Mouse (Mus musculus) heart, postnatal 0 days (tissue): ENCODE data around the gene C2cd2l. TPM values are rescaled to one million over a fixed set of nuclear protein-coding genes. Genes with fewer than 3 reads are reported as not detected.
"Not testable (repeated sequence)": the region's sequence is repeated elsewhere in the genome, so short reads cannot be mapped to it uniquely, and the experiment has no call there.

ENCODE experiments used
- ATAC-seq: fragments of 200-750 bp; cut with Nextera tagmentation; 2 replicates; pipeline ENCODE4 v1.8.0; 2017; ENCODE audit warnings: low read depth, moderate number of reproducible peaks, moderate library complexity; ENCODE audit not compliant: insufficient read depth
- DNase-seq: peaks from one replicate; pipeline ENCODE4 v3.0.0-alpha.2; 2016; ENCODE audit warnings: low spot score
- H3K27ac ChIP-seq: fragments of 300-500 bp; sonication (generic); 2 replicates; pipeline ENCODE4 v1.5.1; 2014; ENCODE audit warnings: low read depth, mild to moderate bottlenecking
- H3K27me3 ChIP-seq: fragments of 300-500 bp; sonication (generic); 2 replicates; pipeline ENCODE4 v1.6.1; 2014; ENCODE audit warnings: low read length, mixed read lengths; ENCODE audit not compliant: control insufficient read depth, insufficient read depth
- H3K36me3 ChIP-seq: fragments of 300-500 bp; sonication (generic); replicated peaks from 2 replicates; pipeline ENCODE4 v1.6.1; 2014; ENCODE audit warnings: low read length, mixed read lengths; ENCODE audit not compliant: control insufficient read depth, insufficient read depth
- H3K4me1 ChIP-seq: fragments of 300-500 bp; sonication (generic); 2 replicates; pipeline ENCODE4 v1.6.1; 2014; ENCODE audit warnings: antibody characterized with exemption; ENCODE audit not compliant: control insufficient read depth, insufficient read depth
- H3K4me2 ChIP-seq: fragments of 300-500 bp; sonication (generic); 2 replicates; pipeline ENCODE4 v1.6.1; 2014; ENCODE audit warnings: low read depth, mild to moderate bottlenecking, low read length, moderate library complexity
- H3K4me3 ChIP-seq: fragments of 300-500 bp; sonication (generic); 2 replicates; pipeline ENCODE4 v1.5.1; 2014; ENCODE audit warnings: low read depth, low read length
- H3K9ac ChIP-seq: fragments of 300-500 bp; sonication (generic); replicated peaks from 2 replicates; pipeline ENCODE4 v1.6.1; 2014; ENCODE audit warnings: low read depth, low read length, mixed read lengths
- H3K9me3 ChIP-seq: fragments of 300-500 bp; sonication (generic); replicated peaks from 2 replicates; pipeline ENCODE4 v1.6.1; 2016; ENCODE audit warnings: low read length; ENCODE audit not compliant: control insufficient read depth
- CTCF ChIP-seq: IDR thresholded peaks from 2 replicates; pipeline ENCODE4 v1.5.1; 2016; ENCODE audit warnings: antibody characterized with exemption, control low read depth, low read depth
- EP300 ChIP-seq: IDR thresholded peaks from 2 replicates; pipeline ENCODE4 v1.6.1; 2016; ENCODE audit warnings: antibody characterized with exemption, low read depth
- WGBS: fragments of 180-500 bp; shearing (Covaris S2); extraction: QIAGEN DNeasy Blood & Tissue Kit; methylation state at CpG from one replicate; pipeline ENCODE4 v1.1.7; 2014; 5-methylcytosine and 5-hydroxymethylcytosine counted together
- polyA plus RNA-seq: library from polyadenylated mRNA; unstranded; fragments of >200 nt; fragmentation: Nextera tagmentation; extraction: Ambion mirVana; gene quantifications from 2 replicates; pipeline ENCODE4 v1.2.1, GENCODE M21; 2015
- total RNA-seq: library from RNA; depleted of rRNA; stranded (reverse); fragments of >200 nt; gene quantifications from 2 replicates; pipeline ENCODE4 v1.2.3, GENCODE M21; 2014; ENCODE audit warnings: low replicate concordance; rRNA removed

C2cd2l gene
- 14.5 and 16.8 TPM in 2 replicates for total RNA-seq
- polyA plus RNA-seq, result 4.7 and 5.0 TPM in 2 replicates

DNA sequence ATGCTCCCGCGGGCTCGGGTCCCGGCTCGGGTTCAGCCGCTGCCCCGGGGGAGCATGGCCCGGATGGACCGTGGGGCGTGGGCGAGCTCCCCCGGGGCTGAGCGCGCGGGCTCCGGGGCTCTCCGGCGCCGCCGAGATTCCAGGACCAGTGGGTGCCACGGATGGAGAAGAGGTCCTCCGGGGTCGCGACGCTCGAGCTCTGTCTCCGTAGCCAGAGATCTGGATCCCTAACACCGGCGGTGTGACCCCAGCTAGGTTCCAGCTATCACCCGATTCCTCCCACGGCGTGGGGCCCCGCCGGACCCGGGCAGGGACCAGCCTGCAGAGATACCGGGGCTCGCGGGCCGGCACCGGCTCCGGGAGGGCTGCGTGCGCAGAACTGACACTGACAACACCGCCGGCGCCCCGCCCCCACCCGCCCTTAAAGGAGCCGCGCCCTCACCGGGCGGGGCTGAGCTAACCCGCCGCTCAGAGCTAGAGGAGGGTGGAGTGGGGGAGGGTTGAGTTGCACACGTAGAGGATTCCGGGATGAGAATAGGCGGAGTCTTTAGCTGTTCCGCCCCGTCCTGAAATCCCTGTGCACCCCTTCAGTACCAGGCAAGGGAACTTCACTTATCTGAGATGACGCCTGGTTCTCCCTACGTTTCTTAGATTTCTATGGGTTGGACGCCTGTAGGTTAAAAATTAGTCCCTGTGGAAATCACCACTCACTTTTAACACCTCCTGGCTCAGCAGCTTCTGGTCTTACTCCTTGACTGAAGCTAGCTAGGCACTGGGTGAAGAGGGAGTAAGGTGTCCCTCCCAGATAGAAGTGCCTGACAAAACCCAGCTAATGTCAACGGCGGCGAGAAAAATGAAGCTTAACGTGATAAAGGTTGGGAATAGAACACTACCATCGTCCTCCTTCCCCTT lies at the start of gene C2cd2l:
C2cd2l (minus strand) TSS at position 399 of the 912 bp plus-strand sequence.
- TF ChIP-seq CTCF (no peak), EP300 (peak; percentile 86; the same call in 1 of the 2 replicates)
- Histone ChIP-seq H3K4me1 (peaks cover 20% of the 10 kb centered on the region), H3K4me3 (peak within 1 kb of the TSS; percentile 96), H3K36me3 (peaks cover 18% of the 10 kb centered on the region), H3K9ac (peak within 1 kb of the TSS; percentile 88), H3K27ac (peak within 1 kb of the TSS; percentile 77), H3K27me3 (no peaks in the 10 kb centered on the region), H3K4me2 (peak within 1 kb of the TSS; percentile 89), H3K9me3 (no peaks in the 10 kb centered on the region)
- DNase-seq (peak; percentile 99), ATAC-seq (peak; percentile 99)
- whole genome bisulfite sequencing, result under 1% methylated on average over 67 of the region's 67 CpGs

DNA sequence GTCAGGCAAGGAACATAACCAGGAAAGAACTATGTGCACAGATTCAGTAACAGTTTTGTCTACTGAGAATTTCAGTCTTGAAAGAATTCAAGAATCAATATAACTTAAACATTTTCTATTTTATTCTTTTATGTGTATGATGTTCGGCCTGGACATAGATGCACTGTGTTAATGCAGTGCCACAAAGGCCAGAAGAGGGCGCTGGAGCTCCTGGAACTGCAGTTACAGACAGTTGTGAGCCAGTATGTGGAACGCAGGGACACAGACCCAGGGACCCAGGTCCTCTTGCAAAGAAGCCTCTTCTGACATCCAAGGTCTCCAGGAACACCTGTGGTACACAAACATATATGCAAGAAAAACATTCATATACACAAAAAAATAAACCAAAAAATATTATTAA lies 44.4 kb upstream of the C2cd2l start:
- Histone ChIP-seq H3K9ac (no peak overlapping the region), H3K27me3 (no peaks in the 10 kb centered on the region), H3K36me3 (0 out of 2 replicates have a peak, but pooled peaks cover 1% of the 10 kb centered on the region), H3K4me2 (no peak overlapping the region), H3K4me1 (no peaks in the 10 kb centered on the region), H3K9me3 (no peaks in the 10 kb centered on the region), H3K4me3 (no peak overlapping the region), H3K27ac (no peak overlapping the region)
- 58% methylated on average over 3 of the region's 3 CpGs for WGBS
- TF ChIP-seq CTCF, result peak; percentile 9; the same call in 1 of the 2 replicates
- TF ChIP-seq EP300, result no peak
- DNase-seq (no peak), ATAC-seq (no peak)

DNA sequence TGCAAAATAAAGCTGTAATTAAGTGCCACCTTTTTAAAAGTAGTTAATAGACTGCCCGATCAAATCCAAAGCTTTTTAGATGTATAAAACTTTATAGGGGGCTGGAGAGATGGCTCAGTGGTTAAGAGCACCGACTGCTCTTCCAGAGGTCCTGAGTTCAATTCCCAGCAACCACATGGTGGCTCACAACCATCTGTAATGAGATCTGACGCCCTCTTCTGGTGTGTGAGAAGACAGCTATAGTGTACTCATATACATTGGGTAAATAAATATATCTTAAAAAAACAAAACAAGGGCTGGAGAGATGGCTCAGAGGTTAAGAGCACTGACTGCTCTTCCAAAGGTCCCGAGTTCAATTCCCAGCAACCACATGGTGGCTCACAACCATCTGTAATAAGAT lies 41.8 kb upstream of the C2cd2l start:
- WGBS, result 45% methylated on average over 4 of the region's 4 CpGs
- peak overlapping the region; percentile 85 for H3K4me3 ChIP-seq
- not testable (repeated sequence) for H3K4me1 ChIP-seq, DNase-seq, H3K9me3 ChIP-seq, ATAC-seq, H3K27me3 ChIP-seq, H3K9ac ChIP-seq
- peak overlapping the region; percentile 84 for H3K27ac ChIP-seq
- H3K36me3 ChIP-seq, result peaks cover 21% of the 10 kb centered on the region
- H3K4me2 ChIP-seq, result peak overlapping the region; percentile 79

DNA sequence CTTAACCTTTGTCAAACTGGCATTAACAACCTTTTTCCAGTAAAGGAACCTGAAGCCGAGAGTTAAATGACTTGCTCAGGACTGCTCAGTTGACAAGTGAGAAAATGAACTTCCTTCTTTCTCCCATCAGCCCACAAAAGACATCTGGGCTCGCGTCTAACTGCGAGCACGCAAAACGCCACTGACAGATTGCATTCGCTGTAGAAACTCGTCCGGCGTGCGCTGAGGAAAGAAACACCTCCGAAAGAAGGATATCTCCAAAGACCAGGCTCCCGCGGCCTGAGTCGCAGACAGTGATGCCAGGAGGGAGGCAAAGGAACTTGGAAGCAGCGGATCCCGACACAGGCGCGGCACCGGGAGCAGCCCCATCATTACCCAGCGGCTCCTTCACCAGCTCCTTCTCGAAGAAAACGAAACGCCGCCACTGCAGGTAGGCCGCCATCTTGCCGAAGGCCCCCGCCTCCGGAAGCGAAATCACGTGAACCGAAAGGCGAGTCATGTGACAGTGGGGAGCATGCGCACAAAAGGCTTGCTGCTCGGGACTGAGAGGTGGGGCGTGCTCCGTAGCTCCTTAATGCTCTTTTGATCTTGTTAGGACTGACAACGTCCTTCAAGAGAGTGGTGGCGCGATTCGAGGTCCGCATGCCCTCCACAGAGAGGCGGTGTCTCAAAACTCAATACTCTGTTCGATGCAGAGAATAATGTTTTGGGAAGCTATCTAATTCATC lies 41.3 kb upstream of the C2cd2l start, which contains the start of gene Vps11:
Vps11 (minus strand) TSS at position 481 of the 728 bp plus-strand sequence.
- peak; percentile 9; the same call in 1 of the 2 replicates for TF ChIP-seq CTCF
- peak; percentile 74; the same call in 1 of the 2 replicates for TF ChIP-seq EP300
- DNase-seq (peak; percentile 97), ATAC-seq (peak; percentile 95)
- H3K9ac ChIP-seq, result peak within 1 kb of the TSS; percentile 73
- under 1% methylated on average over 44 of the region's 44 CpGs for WGBS
- peaks cover 27% of the 10 kb centered on the region for H3K36me3 ChIP-seq
- H3K27me3 ChIP-seq, result no peaks in the 10 kb centered on the region
- no peaks in the 10 kb centered on the region for H3K9me3 ChIP-seq
- peak within 1 kb of the TSS; percentile 79 for H3K4me2 ChIP-seq
- peak within 1 kb of the TSS; percentile 85 for H3K4me3 ChIP-seq
- peak within 1 kb of the TSS; percentile 84 for H3K27ac ChIP-seq
- H3K4me1 ChIP-seq, result no peaks in the 10 kb centered on the region

DNA sequence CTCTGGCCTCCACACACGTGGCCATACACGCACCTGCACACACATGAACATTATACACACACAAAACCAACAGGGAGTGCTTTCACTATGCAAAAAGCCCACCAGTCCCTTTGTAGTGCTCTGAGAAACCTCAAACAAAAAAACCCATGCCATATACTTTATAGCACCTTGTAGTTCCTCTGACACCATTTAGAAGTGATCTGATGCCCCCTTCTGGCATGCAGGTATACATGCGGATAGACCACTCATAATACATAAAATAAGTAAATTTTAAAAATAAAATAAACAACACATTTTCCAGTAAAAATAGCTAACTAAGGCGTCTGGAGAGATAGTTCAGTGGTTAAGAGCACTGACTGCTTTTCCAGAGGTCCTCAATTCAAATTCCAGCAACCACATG lies 37.1 kb upstream of the C2cd2l start:
- H3K27ac ChIP-seq, result no peak overlapping the region
- H3K9me3 ChIP-seq, result no peaks in the 10 kb centered on the region
- no peaks in the 10 kb centered on the region for H3K4me1 ChIP-seq
- 78% methylated on average over 4 of the region's 4 CpGs for WGBS
- H3K27me3 ChIP-seq, result no peaks in the 10 kb centered on the region
- TF ChIP-seq EP300, result no peak
- TF ChIP-seq CTCF, result peak; percentile 56
- peak; percentile 55 for DNase-seq
- H3K4me2 ChIP-seq, result no peak overlapping the region
- no peak overlapping the region for H3K9ac ChIP-seq
- peaks cover 69% of the 10 kb centered on the region for H3K36me3 ChIP-seq
- no peak for ATAC-seq
- no peak overlapping the region for H3K4me3 ChIP-seq
